Mouse (Mus musculus) hematopoietic stem cell, adult 5-6 weeks (primary cell): ENCODE results near the gene Ppm1h. TPM values are rescaled to one million over a fixed set of nuclear protein-coding genes. Genes with fewer than 3 reads are reported as not detected.
A peak's percentile ranks its signal among the peaks of the same experiment; 100 is the strongest.

ENCODE experiments used
- ATAC-seq, 2 experiments: fragments of 125-278 bp in 1 of 2; replicated peaks in 1 of 2; 2 replicates each; pipeline ENCODE4 v1.8.0; 2016 to 2017; ENCODE audit warnings: inconsistent platforms in 2 of 2, mild to moderate bottlenecking in 2 of 2, moderate number of reproducible peaks in 2 of 2, low read depth in 1 of 2, moderate TSS enrichment in 1 of 2; ENCODE audit not compliant: low FRiP score in 2 of 2, poor library complexity in 2 of 2, severe bottlenecking in 2 of 2, insufficient read depth in 1 of 2, low TSS enrichment in 1 of 2
- total RNA-seq: library from RNA; stranded (forward); fragments of 172-1452, 232-1000 nt; gene quantifications from 2 replicates; pipeline ENCODE4 v1.2.3, GENCODE M21; 2017

Gene Ppm1h
- total RNA-seq, 1 experiment from 2014 or later, result 23.1 TPM

DNA sequence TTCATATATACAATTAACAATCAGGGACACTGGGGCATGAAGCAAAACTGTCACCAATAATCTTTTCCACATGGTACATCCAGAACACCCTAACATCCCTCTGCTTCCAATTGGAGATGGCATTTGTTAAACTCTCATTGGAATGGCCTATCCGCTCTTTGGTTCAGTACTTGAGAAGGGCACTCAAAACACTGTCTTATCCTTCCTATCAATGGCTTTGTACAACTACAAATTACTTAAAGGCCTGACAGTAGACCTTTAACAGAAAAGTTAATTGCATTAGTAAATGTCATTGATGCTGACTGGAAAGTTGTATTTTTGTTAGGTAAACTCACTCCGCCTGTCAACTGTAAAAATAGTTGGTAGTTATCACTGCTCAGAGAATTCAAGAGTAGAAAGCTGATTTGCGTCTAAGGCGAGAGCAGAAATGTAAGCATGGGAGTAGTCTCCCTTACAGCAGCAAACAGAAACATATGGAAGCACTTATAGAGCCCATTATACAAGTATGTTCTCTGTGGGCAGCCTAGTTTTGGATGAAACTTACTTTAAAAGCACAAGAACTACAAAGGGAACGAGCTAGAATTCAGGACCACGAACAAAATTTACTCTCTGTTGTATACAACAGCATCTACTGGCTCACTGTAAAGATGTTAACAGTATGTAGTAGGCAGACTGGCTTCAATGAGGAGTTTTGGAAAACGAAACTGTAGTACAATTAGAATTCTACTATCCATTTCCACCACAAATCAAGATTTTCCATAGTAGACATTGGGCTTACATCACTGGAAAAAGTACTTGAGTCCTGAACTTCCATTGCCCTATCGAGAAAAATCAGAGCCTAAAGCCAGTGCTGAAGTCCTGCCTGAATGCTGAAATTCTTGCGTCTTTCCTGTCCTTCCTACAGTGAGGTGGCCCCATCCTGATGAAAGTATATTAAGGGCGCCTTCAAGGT is 305.3 kb downstream of the Ppm1h start:
- no peak for ATAC-seq

DNA sequence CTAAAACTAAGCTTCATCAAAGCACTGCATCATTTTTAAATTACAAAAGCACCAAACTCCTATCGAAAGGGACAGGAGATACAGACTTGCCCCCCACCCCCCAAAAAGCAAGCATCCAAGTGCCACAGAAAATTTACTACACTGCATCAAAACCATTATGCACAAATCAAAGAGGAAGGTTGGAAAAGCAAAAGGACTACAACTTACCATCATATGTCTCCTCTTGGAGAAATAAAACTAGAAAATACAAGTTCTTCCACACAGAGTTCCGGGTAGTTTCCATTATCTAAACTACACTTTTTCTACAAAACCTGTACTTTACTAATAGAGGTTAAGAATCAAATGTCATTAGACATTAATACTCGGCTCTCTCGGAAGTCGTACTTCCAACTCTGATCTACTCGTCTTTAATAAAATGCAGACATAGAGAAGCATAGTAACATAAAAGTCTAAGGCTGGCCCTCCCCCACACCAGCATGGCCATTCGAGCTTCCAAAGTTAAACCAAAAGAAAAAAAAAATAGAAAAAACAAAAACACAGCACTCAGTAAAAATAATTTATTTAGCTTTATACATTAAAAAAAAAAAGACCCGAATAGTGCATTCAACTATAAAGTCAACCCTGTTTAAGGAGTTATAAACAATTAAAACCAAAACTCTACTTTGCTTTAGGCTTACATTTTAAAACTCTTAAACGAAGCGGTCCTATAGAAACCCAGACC is 306.1 kb downstream of the Ppm1h start:
- ATAC-seq, result no peak

DNA sequence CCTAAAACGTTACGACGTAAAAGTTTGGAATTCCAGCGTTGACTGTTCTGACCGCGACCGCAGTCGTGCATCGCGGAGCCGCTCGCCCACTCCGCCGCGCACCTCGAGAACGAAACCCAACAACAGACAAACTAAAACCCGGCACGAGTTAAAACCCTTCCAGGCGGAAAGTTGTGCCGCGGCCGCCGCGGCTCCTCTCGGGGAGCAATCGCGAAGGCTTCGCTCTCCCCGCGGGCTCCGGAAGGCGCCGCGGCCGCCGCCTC is 306.6 kb downstream of the Ppm1h start:
- no peak for ATAC-seq

DNA sequence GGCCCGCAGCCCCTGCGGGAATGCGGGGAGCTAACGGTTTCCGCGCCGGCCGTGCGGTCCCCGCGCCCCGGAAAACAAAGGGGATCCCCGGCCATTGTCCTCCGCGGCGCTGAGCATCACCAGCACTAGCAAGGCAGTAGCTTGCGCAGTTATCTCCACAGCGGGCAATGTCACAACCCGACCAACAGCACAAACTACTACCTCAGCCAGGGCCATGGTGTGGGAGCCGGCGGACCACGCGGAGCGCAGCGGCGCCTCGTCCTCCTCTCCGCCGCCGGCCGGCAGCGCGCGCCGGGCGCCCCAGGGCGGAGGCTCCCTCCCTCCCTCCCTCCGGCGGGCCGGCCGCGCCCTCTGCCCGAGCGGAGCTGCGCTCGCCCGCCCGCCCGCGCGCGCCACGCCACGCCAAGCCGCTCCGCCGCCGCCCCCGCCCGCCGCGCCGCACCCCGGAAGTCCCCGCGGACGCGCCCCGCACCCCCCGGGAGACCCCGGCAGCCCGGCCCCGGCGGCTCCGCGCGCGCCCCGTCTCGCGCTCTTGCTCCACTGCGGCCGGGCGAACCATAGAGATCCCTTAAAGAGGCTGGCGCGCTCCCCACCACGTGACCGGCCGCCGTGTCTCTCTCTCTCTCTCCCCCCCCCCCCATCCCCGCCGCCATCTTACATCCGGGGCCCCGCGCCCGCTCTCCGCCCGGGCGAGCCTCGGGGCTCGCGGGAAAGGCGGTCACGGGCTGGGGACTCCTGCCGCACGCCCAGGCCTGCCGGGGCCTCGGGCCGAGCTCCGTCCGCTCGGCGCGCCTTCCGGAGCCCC is 307.2 kb downstream of the Ppm1h start:
- ATAC-seq, result peak in 1 of 2 experiments; percentile 47; a peak in 3 of 4 replicates

DNA sequence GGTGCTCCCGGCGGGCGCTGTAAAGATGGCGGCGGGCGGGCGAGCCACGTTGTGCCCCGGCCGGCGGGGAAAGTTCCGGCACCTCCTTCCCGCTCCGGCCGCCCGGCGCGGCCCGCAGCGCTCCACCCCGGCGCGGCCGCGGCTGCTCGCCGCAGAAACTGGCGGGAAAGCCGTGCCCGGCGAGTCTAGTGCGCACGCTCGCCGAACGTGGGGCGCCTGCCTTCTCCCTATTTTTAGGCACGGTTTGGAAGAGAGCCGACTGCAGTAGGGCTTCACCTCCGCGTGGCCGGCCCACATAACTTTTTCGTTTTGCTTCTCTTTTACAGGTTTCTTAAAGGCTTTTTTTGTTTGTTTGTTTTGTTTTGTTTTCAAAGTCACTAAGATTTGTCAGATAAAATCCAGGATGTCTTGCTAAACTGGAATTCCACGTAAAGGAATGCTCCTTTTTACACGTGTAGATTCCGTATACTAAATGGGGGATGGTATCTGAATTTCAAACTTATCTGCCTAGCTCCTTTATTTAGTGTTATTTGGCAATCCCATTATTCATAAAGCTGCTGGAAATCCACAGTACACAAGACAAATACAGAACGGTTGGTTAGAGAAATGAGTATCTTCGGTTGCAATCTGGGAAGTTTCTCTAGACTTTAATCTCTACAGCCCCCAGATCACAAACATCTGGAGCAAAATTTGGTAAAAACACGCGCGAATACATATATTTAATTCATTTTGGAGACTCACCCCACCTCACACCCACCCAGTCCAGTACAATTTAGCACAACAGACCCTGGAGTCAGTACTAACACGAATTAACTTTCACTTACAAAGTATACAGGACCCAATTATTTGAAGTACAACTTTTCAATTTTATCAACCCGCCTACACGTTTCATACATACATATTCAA is 308.0 kb downstream of the Ppm1h start:
- ATAC-seq, result peak in 1 of 2 experiments; percentile 43; a peak in 2 of 4 replicates

DNA sequence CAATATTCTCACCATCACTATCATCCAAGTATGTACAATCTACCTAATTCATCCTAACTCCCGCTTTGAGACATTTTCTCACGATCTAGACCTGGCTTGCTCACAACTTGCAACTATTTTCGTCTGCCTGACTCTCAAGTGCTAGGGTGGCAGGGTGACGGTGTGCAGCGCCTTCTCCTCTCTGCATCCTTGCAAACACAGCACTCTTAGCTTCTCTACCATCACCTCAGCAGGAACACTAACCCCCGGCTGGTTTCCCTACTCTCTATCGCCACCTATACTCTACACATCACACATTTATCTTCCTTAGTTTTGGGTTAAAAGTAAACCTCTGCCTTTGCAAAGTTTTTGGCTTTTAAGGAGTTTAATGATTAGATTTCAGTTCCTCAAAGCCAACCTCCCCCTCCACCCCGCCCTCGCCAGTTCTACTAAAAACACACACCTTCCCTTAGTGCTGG is 309.1 kb downstream of the Ppm1h start:
- peak; percentile 49 to 67; a peak in 3 of 4 replicates for ATAC-seq

DNA sequence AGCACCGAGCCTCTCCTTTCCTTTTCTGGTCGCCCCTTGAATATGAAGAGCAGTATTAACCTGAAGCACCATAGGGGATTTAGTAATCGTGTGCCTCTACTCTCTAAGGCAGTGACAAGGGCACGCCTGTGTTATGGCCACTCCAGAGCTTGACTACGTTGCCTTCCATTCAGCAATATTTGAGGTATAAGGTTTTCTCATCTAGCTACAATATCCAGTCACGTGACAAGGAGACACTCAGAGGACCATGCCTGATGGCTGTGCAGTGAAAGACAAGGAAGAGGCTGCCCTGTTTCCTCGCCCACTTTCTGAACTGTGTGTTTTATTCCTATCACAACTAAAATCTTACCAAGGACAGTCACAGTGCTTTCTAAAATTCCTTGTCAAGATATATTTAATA is 309.8 kb downstream of the Ppm1h start:
- ATAC-seq, result no peak

DNA sequence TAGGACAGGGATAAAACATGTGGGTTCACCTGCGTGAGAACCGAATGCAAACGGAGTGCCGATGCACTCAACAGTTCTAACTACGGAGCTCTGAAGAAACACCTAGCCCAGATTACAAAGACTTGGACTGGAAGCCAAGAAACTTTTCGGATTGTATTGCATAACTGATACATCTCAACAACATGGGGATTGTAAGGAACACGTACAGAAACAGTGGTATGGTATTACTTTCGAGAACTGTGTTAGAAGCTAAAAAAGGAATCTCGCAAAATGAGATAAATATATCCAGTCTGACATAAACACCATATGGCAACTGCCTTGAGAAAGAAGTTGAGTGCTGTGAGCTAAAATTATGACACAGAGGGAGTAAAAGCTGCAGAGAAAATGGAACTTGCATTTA is 311.4 kb downstream of the Ppm1h start:
- ATAC-seq, result no peak

DNA sequence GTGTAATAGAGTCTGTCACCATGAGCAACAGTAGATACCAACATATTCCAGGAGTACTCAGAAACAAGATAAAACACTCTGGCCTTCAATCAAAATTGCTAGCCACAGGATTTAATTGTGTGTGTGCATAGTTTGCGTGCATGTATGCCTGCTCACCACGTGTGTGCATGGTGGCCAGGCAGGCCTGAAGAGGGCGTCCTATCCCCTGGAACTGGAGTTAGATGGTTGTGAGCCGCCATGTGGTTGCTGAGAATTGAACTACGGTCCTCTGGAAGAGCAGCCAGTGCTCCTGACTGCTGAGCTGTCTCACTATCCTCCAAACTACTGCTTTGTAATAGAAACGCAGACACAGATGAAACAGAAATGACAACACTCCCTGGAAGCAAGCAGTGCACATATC is 312.0 kb downstream of the Ppm1h start:
- no peak for ATAC-seq

DNA sequence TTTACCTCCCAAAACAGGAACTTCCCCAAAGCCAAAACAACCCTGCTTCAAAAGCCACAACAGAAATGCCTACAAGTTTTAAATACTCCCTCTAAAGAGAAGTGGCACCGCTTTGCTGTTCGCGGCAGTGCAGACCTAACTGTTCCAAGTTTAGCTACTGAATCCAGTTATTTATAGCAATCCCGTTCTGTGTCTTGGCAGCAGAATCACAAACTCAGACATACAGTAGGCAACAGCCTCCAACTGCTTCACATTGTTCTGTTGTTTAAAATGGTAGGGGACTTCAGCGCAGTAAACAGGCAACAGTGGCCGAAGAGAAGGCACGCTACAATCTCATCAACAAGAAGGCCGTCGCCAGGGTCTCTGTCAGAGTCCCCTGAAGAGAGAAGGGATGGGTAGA is 312.5 kb downstream of the Ppm1h start:
- peak in 1 of 2 experiments; percentile 19; a peak in 1 of 4 replicates for ATAC-seq

DNA sequence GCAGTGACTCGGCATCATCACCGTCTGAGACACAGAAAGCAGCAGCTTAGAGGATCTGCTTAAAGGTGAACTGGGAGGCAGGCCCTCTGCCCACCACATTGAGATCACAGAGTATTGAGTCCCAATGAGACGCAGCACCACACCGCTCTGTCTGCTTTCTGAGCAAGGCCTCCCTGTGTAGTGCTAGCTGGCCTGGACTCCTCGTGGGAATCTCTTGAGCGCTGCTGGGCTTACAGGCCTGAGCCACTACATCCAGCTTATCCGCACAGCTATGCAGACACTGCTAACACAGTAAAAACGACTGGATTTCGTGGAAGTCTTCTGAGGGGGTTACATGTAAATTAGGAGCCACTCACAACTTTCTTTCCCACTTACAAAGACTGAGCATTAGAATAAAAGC is 313.1 kb downstream of the Ppm1h start:
- no peak for ATAC-seq

DNA sequence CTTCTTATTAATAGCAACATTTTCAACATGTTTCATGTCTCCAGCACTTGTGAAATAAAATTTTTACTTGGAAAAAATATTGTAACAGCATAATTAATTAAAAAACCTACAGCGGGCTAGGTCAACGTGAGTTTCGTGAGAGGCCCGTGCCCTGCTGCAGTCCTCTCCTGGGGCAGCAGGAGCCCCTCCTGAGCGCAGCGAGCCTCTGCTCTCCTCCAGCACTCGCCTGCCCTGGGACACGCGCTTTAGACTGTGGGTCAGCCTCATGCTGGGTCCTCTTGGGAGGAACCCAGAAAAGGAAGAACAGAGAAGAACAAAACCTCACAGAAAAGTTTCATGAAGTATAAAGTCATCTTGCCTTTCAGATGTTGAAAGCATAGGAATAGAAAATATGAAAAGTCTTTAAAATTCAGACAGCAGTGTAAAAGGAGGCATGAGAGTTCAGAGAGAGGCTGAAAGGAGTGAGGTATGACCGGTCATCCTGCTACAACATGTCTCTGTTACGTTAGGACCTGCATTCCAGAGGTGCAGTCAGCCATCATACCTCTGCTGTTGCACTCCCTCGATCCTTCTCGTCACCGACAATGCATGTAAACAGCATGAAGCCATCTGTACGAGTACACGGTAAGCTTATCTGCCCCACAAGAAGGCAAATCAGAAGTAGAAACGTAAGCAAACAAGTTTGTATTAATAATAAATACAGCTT is 316.0 kb downstream of the Ppm1h start:
- ATAC-seq, result no peak

Other genes starting within 250 kb of the Ppm1h start
- gene Avpr1a, start 230.3 kb upstream of the Ppm1h start, total RNA-seq, result not detected in 2 replicates